Mouse (Mus musculus) hindbrain, embryonic 14.5 days (tissue): ENCODE measurements around the gene Olfr557. TPM values are rescaled to one million over a fixed set of nuclear protein-coding genes. Genes with fewer than 3 reads are reported as not detected.
A peak's percentile ranks its signal among the peaks of the same experiment; 100 is the strongest.

Source experiments
- ATAC-seq: fragments of 200-750 bp; cut with Nextera tagmentation; 2 replicates; pipeline ENCODE4 v1.8.0; 2017; ENCODE audit warnings: moderate number of reproducible peaks, mild to moderate bottlenecking, moderate TSS enrichment, moderate library complexity; ENCODE audit not compliant: low FRiP score
- DNase-seq: peaks from one replicate; pipeline ENCODE4 v3.0.0-alpha.2; 2015; ENCODE audit warnings: low spot score
- H3K27ac ChIP-seq: fragments of 300-500 bp; sonication (generic); 2 replicates; pipeline ENCODE4 v1.5.1; 2014; ENCODE audit warnings: mild to moderate bottlenecking, moderate library complexity
- H3K27me3 ChIP-seq: fragments of 300-500 bp; sonication (generic); 2 replicates; pipeline ENCODE4 v1.6.1; 2014; ENCODE audit warnings: mild to moderate bottlenecking, low read length, mixed read lengths; ENCODE audit not compliant: control insufficient read depth, insufficient read depth
- H3K36me3 ChIP-seq: fragments of 300-500 bp; sonication (generic); replicated peaks from 2 replicates; pipeline ENCODE4 v1.6.1; 2014; ENCODE audit not compliant: control insufficient read depth, insufficient read depth
- H3K4me1 ChIP-seq: fragments of 300-500 bp; sonication (generic); replicated peaks from 2 replicates; pipeline ENCODE4 v1.6.1; 2014; ENCODE audit warnings: antibody characterized with exemption, low read length, mixed read lengths; ENCODE audit not compliant: control insufficient read depth, insufficient read depth
- H3K4me2 ChIP-seq: fragments of 300-500 bp; sonication (generic); replicated peaks from 2 replicates; pipeline ENCODE4 v1.6.1; 2014; ENCODE audit warnings: mild to moderate bottlenecking, moderate library complexity
- H3K4me3 ChIP-seq: fragments of 300-500 bp; sonication (generic); replicated peaks from 2 replicates; pipeline ENCODE4 v1.5.1; 2014; ENCODE audit warnings: mild to moderate bottlenecking, low read length
- H3K9ac ChIP-seq: fragments of 300-500 bp; sonication (generic); 2 replicates; pipeline ENCODE4 v1.6.1; 2014
- H3K9me3 ChIP-seq: fragments of 300-500 bp; sonication (generic); 2 replicates; pipeline ENCODE4 v1.6.1; 2016; ENCODE audit warnings: low read length; ENCODE audit not compliant: control insufficient read depth
- WGBS: fragments of 180-500 bp; shearing (Covaris S2); extraction: QIAGEN DNeasy Blood & Tissue Kit; methylation state at CpG from one replicate; pipeline ENCODE4 v1.1.7; 2014; 5-methylcytosine and 5-hydroxymethylcytosine counted together
- polyA plus RNA-seq: library from polyadenylated mRNA; unstranded; fragments of >200 nt; fragmentation: Nextera tagmentation; extraction: Ambion mirVana; gene quantifications from 2 replicates; pipeline ENCODE4 v1.2.1, GENCODE M21; 2014

Gene Olfr557
- polyA plus RNA-seq, result not detected in 2 replicates

- H3K9ac ChIP-seq, result no peak within 1 kb of the TSS
- no peak within 1 kb of the TSS for H3K27ac ChIP-seq
- H3K4me1 ChIP-seq, result no peaks in the 10 kb centered on the region
- ATAC-seq (no peak), DNase-seq (peak; percentile 61)
- no peak within 1 kb of the TSS for H3K4me2 ChIP-seq
- H3K36me3 ChIP-seq, result no peaks in the 10 kb centered on the region
- no peak within 1 kb of the TSS for H3K4me3 ChIP-seq
- H3K27me3 ChIP-seq, result no peaks in the 10 kb centered on the region
- 85% methylated on average over 5 of the region's 5 CpGs for WGBS
- H3K9me3 ChIP-seq, result no peaks in the 10 kb centered on the region
Measured at GRCm38 (mm10) chr7:102695358-102696125, at the start of gene Olfr557. Gene Olfr557, plus strand, starts transcription at chr7:102695910.

GRCm38 (mm10) chr7:102658523-102658922, 37.2 kb upstream of the Olfr557 start, which contains the start of gene Olfr555:
Gene Olfr555, plus strand, starts transcription at chr7:102658823.
- Histone ChIP-seq H3K4me2 (no peak within 1 kb of the TSS), H3K27ac (no peak within 1 kb of the TSS), H3K27me3 (no peaks in the 10 kb centered on the region), H3K36me3 (no peaks in the 10 kb centered on the region), H3K9me3 (no peaks in the 10 kb centered on the region), H3K4me3 (no peak within 1 kb of the TSS), H3K4me1 (no peaks in the 10 kb centered on the region), H3K9ac (no peak within 1 kb of the TSS)
- DNase-seq (no peak), ATAC-seq (no peak)
- WGBS, result 63% methylated on average over 1 of the region's 1 CpGs

- Histone ChIP-seq H3K9ac (no peak within 1 kb of the TSS), H3K36me3 (no peaks in the 10 kb centered on the region), H3K27me3 (no peaks in the 10 kb centered on the region), H3K4me1 (no peaks in the 10 kb centered on the region), H3K27ac (no peak within 1 kb of the TSS), H3K4me2 (no peak within 1 kb of the TSS), H3K9me3 (no peaks in the 10 kb centered on the region), H3K4me3 (no peak within 1 kb of the TSS)
- 33% methylated on average over 3 of the region's 3 CpGs for WGBS
- DNase-seq, result no peak
- no peak for ATAC-seq
Measured at GRCm38 (mm10) chr7:102664599-102664998, 31.1 kb upstream of the Olfr557 start, which contains the start of gene Olfr556. Gene Olfr556, plus strand, starts transcription at chr7:102664899.

- Histone ChIP-seq H3K27me3 (no peaks in the 10 kb centered on the region), H3K9me3 (no peaks in the 10 kb centered on the region), H3K27ac (no peak overlapping the region), H3K36me3 (no peaks in the 10 kb centered on the region), H3K4me2 (no peak overlapping the region), H3K9ac (no peak overlapping the region), H3K4me1 (no peaks in the 10 kb centered on the region), H3K4me3 (no peak overlapping the region)
- ATAC-seq (no peak), DNase-seq (peak; percentile 64)
- WGBS, result 62% methylated on average over 2 of the region's 2 CpGs
Measured at GRCm38 (mm10) chr7:102665378-102665777, 30.3 kb upstream of the Olfr557 start.

GRCm38 (mm10) chr7:102676225-102676624, 19.5 kb upstream of the Olfr557 start:
- no peak for DNase-seq
- no peak overlapping the region for H3K9ac ChIP-seq
- H3K4me2 ChIP-seq, result no peak overlapping the region
- WGBS, result 91% methylated on average over 2 of the region's 2 CpGs
- no peaks in the 10 kb centered on the region for H3K36me3 ChIP-seq
- H3K9me3 ChIP-seq, result no peaks in the 10 kb centered on the region
- no peaks in the 10 kb centered on the region for H3K27me3 ChIP-seq
- no peak for ATAC-seq
- H3K4me3 ChIP-seq, result no peak overlapping the region
- no peaks in the 10 kb centered on the region for H3K4me1 ChIP-seq
- no peak overlapping the region for H3K27ac ChIP-seq

GRCm38 (mm10) chr7:102681916-102682315, 13.8 kb upstream of the Olfr557 start:
- Histone ChIP-seq H3K36me3 (no peaks in the 10 kb centered on the region), H3K9ac (no peak overlapping the region), H3K27ac (no peak overlapping the region), H3K9me3 (no peaks in the 10 kb centered on the region), H3K4me3 (no peak overlapping the region), H3K4me1 (no peaks in the 10 kb centered on the region), H3K27me3 (no peaks in the 10 kb centered on the region), H3K4me2 (no peak overlapping the region)
- no peak for DNase-seq
- 95% methylated on average over 1 of the region's 1 CpGs for WGBS
- no peak for ATAC-seq

- peak; percentile 100 for ATAC-seq
Measured at GRCm38 (mm10) chr7:102686944-102687501, 8.7 kb upstream of the Olfr557 start, which contains the start of gene Trim68. Gene Trim68, minus strand, starts transcription at chr7:102687327.

GRCm38 (mm10) chr7:102698461-102698860, 2.8 kb downstream of the Olfr557 start:
- H3K27me3 ChIP-seq, result no peaks in the 10 kb centered on the region
- no peaks in the 10 kb centered on the region for H3K9me3 ChIP-seq
- DNase-seq (no peak), ATAC-seq (no peak)
- 90% methylated on average over 7 of the region's 7 CpGs for WGBS
- no peak overlapping the region for H3K4me3 ChIP-seq
- no peaks in the 10 kb centered on the region for H3K36me3 ChIP-seq
- no peak overlapping the region for H3K27ac ChIP-seq
- H3K4me1 ChIP-seq, result no peaks in the 10 kb centered on the region
- no peak overlapping the region for H3K4me2 ChIP-seq
- H3K9ac ChIP-seq, result no peak overlapping the region

More at GRCm38 (mm10) chr7:102686944-102687501, 8.7 kb upstream of the Olfr557 start, which contains the start of gene Trim68:
- peak within 1 kb of the TSS; percentile 67 for H3K4me2 ChIP-seq
- H3K9me3 ChIP-seq, result no peaks in the 10 kb centered on the region
- H3K4me3 ChIP-seq, result peak within 1 kb of the TSS; percentile 60
- peak within 1 kb of the TSS; percentile 68; the same call in 1 of the 2 replicates for H3K27ac ChIP-seq
- no peaks in the 10 kb centered on the region for H3K27me3 ChIP-seq
- peaks cover 4% of the 10 kb centered on the region for H3K4me1 ChIP-seq
- DNase-seq, result peak; percentile 86
- no peaks in the 10 kb centered on the region for H3K36me3 ChIP-seq
- H3K9ac ChIP-seq, result peak within 1 kb of the TSS; percentile 78
- WGBS, result under 1% methylated on average over 40 of the region's 40 CpGs

GRCm38 (mm10) chr7:102701915-102702314, 6.2 kb downstream of the Olfr557 start, which contains the start of gene Olfr558:
Gene Olfr558, plus strand, starts transcription at chr7:102702215.
- no peaks in the 10 kb centered on the region for H3K27me3 ChIP-seq
- no peak for ATAC-seq

More at GRCm38 (mm10) chr7:102701915-102702314, 6.2 kb downstream of the Olfr557 start, which contains the start of gene Olfr558:
- no peak for DNase-seq
- H3K4me1 ChIP-seq, result no peaks in the 10 kb centered on the region
- H3K27ac ChIP-seq, result no peak within 1 kb of the TSS
- no peak within 1 kb of the TSS for H3K4me2 ChIP-seq
- no peaks in the 10 kb centered on the region for H3K9me3 ChIP-seq
- H3K9ac ChIP-seq, result no peak within 1 kb of the TSS
- no peaks in the 10 kb centered on the region for H3K36me3 ChIP-seq
- H3K4me3 ChIP-seq, result no peak within 1 kb of the TSS
